ENCODE assay signal across 8 mouse cellular contexts in the genomic region with DNA sequence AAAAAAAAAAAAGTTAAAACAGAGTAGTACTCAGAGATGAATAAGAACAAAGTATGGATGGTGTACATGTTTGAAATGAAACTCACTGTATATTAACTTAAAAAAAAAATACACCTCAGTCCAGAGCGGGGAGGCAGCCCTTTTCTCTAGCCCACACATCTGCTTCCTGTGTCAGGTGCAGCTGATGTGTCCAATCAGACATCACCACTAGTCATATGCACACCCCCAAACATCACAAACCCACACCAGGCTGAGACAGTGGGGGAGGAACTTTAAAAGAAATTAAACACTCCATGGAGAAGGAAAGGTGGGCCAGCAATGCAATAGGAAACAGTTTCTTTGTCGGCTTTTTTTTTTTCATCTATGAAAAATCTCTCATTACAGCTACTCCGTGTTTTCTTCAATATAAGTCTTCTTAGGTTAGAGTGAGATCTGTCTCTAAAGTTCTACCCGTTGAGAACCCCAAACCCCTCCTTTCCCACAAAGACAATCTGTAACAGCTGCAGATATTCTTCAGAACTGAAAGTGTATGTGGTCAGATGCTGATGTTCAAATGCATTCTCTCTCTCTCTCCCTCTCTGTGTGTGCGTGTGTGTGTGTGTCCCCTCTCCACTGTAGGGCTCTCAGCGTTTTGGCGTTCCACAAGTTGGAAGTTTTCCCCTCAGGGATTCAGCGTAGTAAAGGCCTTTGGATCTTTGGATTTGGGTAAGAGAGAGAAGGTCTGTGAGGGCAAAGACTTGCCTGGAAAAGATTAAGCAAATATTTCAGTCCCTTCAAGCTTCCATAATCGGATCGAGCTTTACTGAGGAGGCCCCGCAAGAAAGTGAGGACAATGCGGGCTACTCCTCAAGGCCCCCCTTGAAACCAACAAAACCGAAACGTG. TPM values are rescaled to one million over a fixed set of nuclear protein-coding genes. Genes with fewer than 3 reads are reported as not detected.
A peak's percentile ranks its signal among the peaks of the same experiment; 100 is the strongest.
DNase-seq lines count a peak whose midpoint lies in the region; ATAC-seq and TF ChIP-seq lines count a peak whose summit lies in the region.

No protein-coding gene starts in this region.

- H3K4me3 ChIP-seq in liver, adult 2 months (ENCODE audit: insufficient read depth, low read depth, low read length), result peak overlapping the region; percentile 73
- H3K4me3 ChIP-seq in hindbrain, embryonic 16.5 days (ENCODE audit: low read length), result peak overlapping the region; percentile 79
- H3K4me3 ChIP-seq in midbrain, embryonic 13.5 days (replicated peaks), result peak overlapping the region; percentile 65

- H3K9ac ChIP-seq in liver, adult 2 months (ENCODE audit: low read depth, low read length), result peak overlapping the region; percentile 80
- peak overlapping the region; percentile 74 for H3K9ac ChIP-seq in hindbrain, embryonic 16.5 days (ENCODE audit: low read depth, low read length)
- H3K9ac ChIP-seq in midbrain, embryonic 13.5 days (replicated peaks), result peak overlapping the region; percentile 69

- ATAC-seq in hindbrain, embryonic 16.5 days, result no peak
- no peak for ATAC-seq in midbrain, embryonic 13.5 days
- no peak for ATAC-seq in cerebellum, adult (ENCODE audit: insufficient number of reproducible peaks, low FRiP score, low TSS enrichment)

- peak overlapping the region; percentile 68 for H3K4me2 ChIP-seq in hindbrain, embryonic 16.5 days (ENCODE audit: low read length)
- peak overlapping the region; percentile 75 for H3K4me2 ChIP-seq in midbrain, embryonic 13.5 days (replicated peaks)

- no peaks in the 10 kb centered on the region for H3K27me3 ChIP-seq in liver, adult 2 months (ENCODE audit: control insufficient read depth, insufficient read depth, low read length)
- H3K27me3 ChIP-seq in hindbrain, embryonic 16.5 days (replicated peaks; ENCODE audit: control insufficient read depth, insufficient read depth, low read length), result no peaks in the 10 kb centered on the region
- H3K27me3 ChIP-seq in midbrain, embryonic 13.5 days, result no peaks in the 10 kb centered on the region

- no peak for DNase-seq in liver, adult 2 months (ENCODE audit: extremely low read depth, low read depth, low spot score)
- DNase-seq in liver, result no peak
- DNase-seq in brain, adult 2 months (ENCODE audit: low read depth, low spot score), result peak; percentile 55
- no peak for DNase-seq in adrenal gland, postnatal 4 days (ENCODE audit: low spot score in 2 of 2)
- DNase-seq in retina, embryonic 14.5 days (ENCODE audit: low spot score), result no peak

- peak overlapping the region; percentile 75 for H3K27ac ChIP-seq in liver, adult 2 months (replicated peaks; ENCODE audit: insufficient read depth, low read depth, low read length)
- peak overlapping the region; percentile 66; the same call in 1 of the 2 replicates for H3K27ac ChIP-seq in hindbrain, embryonic 16.5 days (ENCODE audit: low read depth, low read length)
- no peak overlapping the region for H3K27ac ChIP-seq in midbrain, embryonic 13.5 days

- 14% methylated on average over 14 of the region's 14 CpGs for WGBS in liver, adult 2 months
- 18% methylated on average over 14 of the region's 14 CpGs for WGBS in hindbrain, embryonic 16.5 days
- WGBS in midbrain, embryonic 13.5 days, result 20% methylated on average over 14 of the region's 14 CpGs

- no peaks in the 10 kb centered on the region for H3K79me2 ChIP-seq in liver, adult 2 months (ENCODE audit: control insufficient read depth, insufficient read depth, low read length)

- no peak for TF ChIP-seq CTCF in liver, adult 2 months (IDR thresholded peaks at IDR 0.05; ENCODE audit: low read depth, low read length)

- no peak for TF ChIP-seq POLR2A in liver, adult 2 months (IDR thresholded peaks at IDR 0.05; ENCODE audit: extremely low read depth, insufficient read depth, low read length)

- H3K4me1 ChIP-seq in liver, adult 2 months (ENCODE audit: control insufficient read depth, insufficient read depth, low read length), result peaks cover 4% of the 10 kb centered on the region; the same call in 1 of the 2 replicates
- H3K4me1 ChIP-seq in hindbrain, embryonic 16.5 days (ENCODE audit: control insufficient read depth, insufficient read depth, low read depth, low read length), result peaks cover 10% of the 10 kb centered on the region
- H3K4me1 ChIP-seq in midbrain, embryonic 13.5 days (replicated peaks), result peaks cover 15% of the 10 kb centered on the region

- no peaks in the 10 kb centered on the region for H3K9me3 ChIP-seq in hindbrain, embryonic 16.5 days (ENCODE audit: control insufficient read depth, low read length)
- no peaks in the 10 kb centered on the region for H3K9me3 ChIP-seq in midbrain, embryonic 13.5 days

- peaks cover 21% of the 10 kb centered on the region; the same call in 1 of the 2 replicates for H3K36me3 ChIP-seq in liver, adult 2 months (ENCODE audit: control insufficient read depth, insufficient read depth, low read length)
- peaks cover 4% of the 10 kb centered on the region; the same call in 1 of the 2 replicates for H3K36me3 ChIP-seq in hindbrain, embryonic 16.5 days (ENCODE audit: control insufficient read depth, insufficient read depth, low read length)
- peaks cover 31% of the 10 kb centered on the region for H3K36me3 ChIP-seq in midbrain, embryonic 13.5 days

RNA-seq across cellular contexts. Expression of gene Calcoco1, which starts 0.7 kb away (rescaled TPM):
- total RNA-seq in liver, adult 2 months (2014; rRNA removed), result 19.1 and 20.5 TPM in 2 replicates
- 20.7 and 22.8 TPM in 2 replicates for polyA plus RNA-seq in liver, adult 2 months (2012; rRNA removed)
- polyA plus RNA-seq in hindbrain, embryonic 16.5 days (2015; fragmentation: Nextera tagmentation; extraction: Ambion mirVana), result 34.6 and 40.9 TPM in 2 replicates
- 41.9 and 51.1 TPM in 2 replicates for polyA plus RNA-seq in midbrain, embryonic 13.5 days (2015; fragmentation: Nextera tagmentation; extraction: Ambion mirVana)
- total RNA-seq in adrenal gland, postnatal 4 days (2021), result 100 to 1,000 TPM; 118 to 120 TPM

RNA-seq across cellular contexts. Expression of gene Atp5g2, which starts 49.1 kb away (rescaled TPM):
- 149 and 181 TPM in 2 replicates for total RNA-seq in liver, adult 2 months (2014; rRNA removed)
- 342 and 359 TPM in 2 replicates for polyA plus RNA-seq in liver, adult 2 months (2012; rRNA removed)
- polyA plus RNA-seq in hindbrain, embryonic 16.5 days (2015; fragmentation: Nextera tagmentation; extraction: Ambion mirVana), result 41.0 and 50.2 TPM in 2 replicates
- polyA plus RNA-seq in midbrain, embryonic 13.5 days (2015; fragmentation: Nextera tagmentation; extraction: Ambion mirVana), result 58.9 and 59.1 TPM in 2 replicates
- total RNA-seq in adrenal gland, postnatal 4 days (2021), result 10 to 100 TPM; 18.1 to 18.2 TPM
